ENCODE assay signal across 27 mouse cellular contexts in genomic region chr4:41329481-41329880, GRCm38 (mm10). TPM values are rescaled to one million over a fixed set of nuclear protein-coding genes. Genes with fewer than 3 reads are reported as not detected.
DNase-seq lines count a peak whose midpoint lies in the region; ATAC-seq and TF ChIP-seq lines count a peak whose summit lies in the region.
"Had no signal": no experiment of that assay in that cellular context is flagged by ENCODE, and none has a peak within 500 bp of the region (broad histone marks: within the 10 kb centered on the region; RNA-seq: fewer than 3 reads in every experiment).

No protein-coding gene starts in this region.

- H3K27ac ChIP-seq in liver, embryonic 12.5 days, result peak overlapping the region; percentile 94; the same call in 1 of the 2 replicates
- H3K27ac ChIP-seq in liver, postnatal 0 days (ENCODE audit: low read depth), result peak overlapping the region; percentile 26; the same call in 1 of the 2 replicates
- no peak overlapping the region for H3K27ac ChIP-seq in midbrain, postnatal 0 days (ENCODE audit: low read depth, low read length)
- H3K27ac ChIP-seq in hindbrain, embryonic 16.5 days (ENCODE audit: low read depth, low read length), result no peak overlapping the region
- H3K27ac ChIP-seq: embryonic facial prominence, embryonic 10.5 days; embryonic facial prominence, embryonic 13.5 days; forebrain, embryonic 12.5 days; forebrain, embryonic 15.5 days; heart, adult 2 months; heart, embryonic 10.5 days; heart, embryonic 13.5 days; hindbrain, embryonic 14.5 days had no signal

- TF ChIP-seq EP300 in liver, postnatal 0 days (IDR thresholded peaks at IDR 0.05; ENCODE audit: low read depth), result no peak

- WGBS in liver, embryonic 12.5 days (ENCODE audit: insufficient replicate concordance), result 61% methylated on average over 4 of the region's 4 CpGs
- 70% methylated on average over 4 of the region's 4 CpGs for WGBS in liver, postnatal 0 days (ENCODE audit: insufficient replicate concordance)
- 40% methylated on average over 4 of the region's 4 CpGs for WGBS in midbrain, postnatal 0 days
- 36% methylated on average over 4 of the region's 4 CpGs for WGBS in hindbrain, embryonic 16.5 days

- peaks cover 43% of the 10 kb centered on the region for H3K4me1 ChIP-seq in liver, embryonic 12.5 days
- H3K4me1 ChIP-seq in E14TG2a.4 (replicated peaks; ENCODE audit: low read depth, low read length), result peaks cover 62% of the 10 kb centered on the region
- peaks cover 33% of the 10 kb centered on the region for H3K4me1 ChIP-seq in liver, postnatal 0 days (ENCODE audit: insufficient read depth)
- no peaks in the 10 kb centered on the region for H3K4me1 ChIP-seq in midbrain, postnatal 0 days (ENCODE audit: insufficient read depth, low read length)
- no peaks in the 10 kb centered on the region for H3K4me1 ChIP-seq in hindbrain, embryonic 16.5 days (ENCODE audit: control insufficient read depth, insufficient read depth, low read depth, low read length)
- H3K4me1 ChIP-seq: embryonic facial prominence, embryonic 10.5 days; embryonic facial prominence, embryonic 13.5 days; forebrain, embryonic 12.5 days; forebrain, embryonic 15.5 days; heart, embryonic 13.5 days had no signal

- no peak overlapping the region for H3K4me3 ChIP-seq in liver, embryonic 12.5 days
- H3K4me3 ChIP-seq in E14TG2a.4 (replicated peaks; ENCODE audit: low read length), result 0 out of 2 replicates have a peak overlapping the region, but pooled peaks have one; percentile 7
- no peak overlapping the region for H3K4me3 ChIP-seq in liver, postnatal 0 days (ENCODE audit: low read depth, low read length)
- H3K4me3 ChIP-seq in midbrain, postnatal 0 days (ENCODE audit: low read depth, low read length), result no peak overlapping the region
- H3K4me3 ChIP-seq in hindbrain, embryonic 16.5 days (ENCODE audit: low read length), result no peak overlapping the region
- H3K4me3 ChIP-seq: embryonic facial prominence, embryonic 10.5 days; embryonic facial prominence, embryonic 13.5 days; erythroblast, embryonic 14.5 days; forebrain, embryonic 12.5 days; forebrain, embryonic 15.5 days; heart, adult 2 months; heart, embryonic 10.5 days; heart, embryonic 13.5 days had no signal

- no peaks in the 10 kb centered on the region for H3K36me3 ChIP-seq in liver, embryonic 12.5 days
- no peaks in the 10 kb centered on the region for H3K36me3 ChIP-seq in E14TG2a.4 (ENCODE audit: insufficient read depth, low read length)
- no peaks in the 10 kb centered on the region for H3K36me3 ChIP-seq in liver, postnatal 0 days (replicated peaks; ENCODE audit: insufficient read depth, low read length)
- H3K36me3 ChIP-seq in midbrain, postnatal 0 days (ENCODE audit: insufficient read depth, low read length), result no peaks in the 10 kb centered on the region
- H3K36me3 ChIP-seq in hindbrain, embryonic 16.5 days (ENCODE audit: control insufficient read depth, insufficient read depth, low read length), result no peaks in the 10 kb centered on the region
- H3K36me3 ChIP-seq: embryonic facial prominence, embryonic 10.5 days; embryonic facial prominence, embryonic 13.5 days; forebrain, embryonic 12.5 days; forebrain, embryonic 15.5 days; heart, embryonic 10.5 days; heart, embryonic 13.5 days had no signal

- no peak for ATAC-seq in liver, embryonic 12.5 days
- ATAC-seq in liver, postnatal 0 days, result no peak
- no peak for ATAC-seq in midbrain, postnatal 0 days (ENCODE audit: low FRiP score)
- no peak for ATAC-seq in hindbrain, embryonic 16.5 days
- ATAC-seq: forebrain, embryonic 15.5 days had no signal

- no peaks in the 10 kb centered on the region for H3K27me3 ChIP-seq in liver, embryonic 12.5 days (replicated peaks)
- H3K27me3 ChIP-seq in E14TG2a.4 (ENCODE audit: insufficient read depth, low read length), result no peaks in the 10 kb centered on the region
- no peaks in the 10 kb centered on the region for H3K27me3 ChIP-seq in liver, postnatal 0 days (ENCODE audit: insufficient read depth, low read length)
- no peaks in the 10 kb centered on the region for H3K27me3 ChIP-seq in midbrain, postnatal 0 days (ENCODE audit: insufficient read depth, low read length)
- no peaks in the 10 kb centered on the region for H3K27me3 ChIP-seq in hindbrain, embryonic 16.5 days (replicated peaks; ENCODE audit: control insufficient read depth, insufficient read depth, low read length)
- H3K27me3 ChIP-seq: embryonic facial prominence, embryonic 13.5 days; forebrain, embryonic 12.5 days; forebrain, embryonic 15.5 days; heart, embryonic 13.5 days had no signal

- no peak for DNase-seq in liver
- peak; percentile 98 for DNase-seq in R1 (ENCODE audit: low read depth, low spot score)
- no peak for DNase-seq in liver, postnatal 0 days
- DNase-seq in midbrain, postnatal 0 days (ENCODE audit: low spot score), result no peak
- DNase-seq: adrenal gland, adult 8-10 months; adrenal gland, postnatal 25 days; cerebellum, adult 11-12 months; cerebellum, adult 8-10 months; cerebellum, postnatal 10 days; cerebellum, postnatal 36 days; embryo, embryonic 11 days; gastrocnemius, postnatal 10 days; gastrocnemius, postnatal 36 days; heart, adult 2 months; heart, postnatal 14 days; heart, postnatal 4 days had no signal

- H3K9ac ChIP-seq in liver, embryonic 12.5 days, result no peak overlapping the region
- no peak overlapping the region for H3K9ac ChIP-seq in liver, postnatal 0 days (replicated peaks)
- no peak overlapping the region for H3K9ac ChIP-seq in midbrain, postnatal 0 days (replicated peaks; ENCODE audit: low read length, poor library complexity, severe bottlenecking)
- no peak overlapping the region for H3K9ac ChIP-seq in hindbrain, embryonic 16.5 days (ENCODE audit: low read depth, low read length)
- H3K9ac ChIP-seq: embryonic facial prominence, embryonic 13.5 days; forebrain, embryonic 12.5 days; forebrain, embryonic 15.5 days; heart, embryonic 13.5 days; hindbrain, embryonic 14.5 days had no signal

- no peak overlapping the region for H3K4me2 ChIP-seq in liver, embryonic 12.5 days
- H3K4me2 ChIP-seq in liver, postnatal 0 days (ENCODE audit: low read depth, low read length), result no peak overlapping the region
- no peak overlapping the region for H3K4me2 ChIP-seq in midbrain, postnatal 0 days (ENCODE audit: low read depth, low read length, poor library complexity, severe bottlenecking)
- no peak overlapping the region for H3K4me2 ChIP-seq in hindbrain, embryonic 16.5 days (ENCODE audit: low read length)
- H3K4me2 ChIP-seq: embryonic facial prominence, embryonic 13.5 days; forebrain, embryonic 12.5 days; forebrain, embryonic 15.5 days; heart, embryonic 13.5 days; hindbrain, embryonic 14.5 days had no signal

- TF ChIP-seq CTCF in E14TG2a.4 (conservative IDR thresholded peaks at IDR 0.05; ENCODE audit: low read length), result no peak
- TF ChIP-seq CTCF in liver, postnatal 0 days (IDR thresholded peaks at IDR 0.05; ENCODE audit: low read depth), result no peak
- TF ChIP-seq CTCF in midbrain, postnatal 0 days (IDR thresholded peaks at IDR 0.05), result no peak

- no peaks in the 10 kb centered on the region for H3K9me3 ChIP-seq in liver, embryonic 12.5 days (replicated peaks)
- no peaks in the 10 kb centered on the region for H3K9me3 ChIP-seq in E14TG2a.4 (ENCODE audit: low read length)
- H3K9me3 ChIP-seq in liver, postnatal 0 days (ENCODE audit: low read length), result no peaks in the 10 kb centered on the region
- H3K9me3 ChIP-seq in midbrain, postnatal 0 days (ENCODE audit: low read length), result no peaks in the 10 kb centered on the region
- no peaks in the 10 kb centered on the region for H3K9me3 ChIP-seq in hindbrain, embryonic 16.5 days (ENCODE audit: control insufficient read depth, low read length)
- H3K9me3 ChIP-seq: embryonic facial prominence, embryonic 10.5 days; embryonic facial prominence, embryonic 13.5 days; forebrain, embryonic 12.5 days; forebrain, embryonic 15.5 days; heart, embryonic 10.5 days; heart, embryonic 13.5 days had no signal

RNA-seq across cellular contexts. Expression of gene Dcaf12, which starts 14.8 kb away (rescaled TPM):
- 61.4 and 64.5 TPM in 2 replicates for polyA plus RNA-seq in liver, embryonic 12.5 days (2016; fragmentation: Nextera tagmentation; extraction: Ambion mirVana)
- polyA plus RNA-seq in liver, postnatal 0 days (2015; fragmentation: Nextera tagmentation; extraction: Ambion mirVana), result 35.8 and 39.6 TPM in 2 replicates
- 61.2 and 65.8 TPM in 2 replicates for total RNA-seq in midbrain, postnatal 0 days (2014; rRNA removed)
- 52.6 and 53.2 TPM in 2 replicates for polyA plus RNA-seq in midbrain, postnatal 0 days (2015; fragmentation: Nextera tagmentation; extraction: Ambion mirVana)
- 75.5 and 81.4 TPM in 2 replicates for polyA plus RNA-seq in hindbrain, embryonic 16.5 days (2015; fragmentation: Nextera tagmentation; extraction: Ambion mirVana)

RNA-seq across cellular contexts. Expression of gene Ubap1, which starts 19.3 kb away (rescaled TPM):
- 28.3 and 28.5 TPM in 2 replicates for polyA plus RNA-seq in liver, embryonic 12.5 days (2016; fragmentation: Nextera tagmentation; extraction: Ambion mirVana)
- polyA plus RNA-seq in liver, postnatal 0 days (2015; fragmentation: Nextera tagmentation; extraction: Ambion mirVana), result 25.6 and 28.6 TPM in 2 replicates
- 35.0 and 42.1 TPM in 2 replicates for total RNA-seq in midbrain, postnatal 0 days (2014; rRNA removed)
- 55.1 and 58.8 TPM in 2 replicates for polyA plus RNA-seq in midbrain, postnatal 0 days (2015; fragmentation: Nextera tagmentation; extraction: Ambion mirVana)
- polyA plus RNA-seq in hindbrain, embryonic 16.5 days (2015; fragmentation: Nextera tagmentation; extraction: Ambion mirVana), result 64.3 and 69.4 TPM in 2 replicates

RNA-seq across cellular contexts. Expression of gene Ubap2, which starts 54.5 kb away (rescaled TPM):
- 48.7 and 50.2 TPM in 2 replicates for polyA plus RNA-seq in liver, embryonic 12.5 days (2016; fragmentation: Nextera tagmentation; extraction: Ambion mirVana)
- polyA plus RNA-seq in liver, postnatal 0 days (2015; fragmentation: Nextera tagmentation; extraction: Ambion mirVana), result 8.3 and 10.8 TPM in 2 replicates
- 19.1 and 36.1 TPM in 2 replicates for total RNA-seq in midbrain, postnatal 0 days (2014; rRNA removed)
- 36.2 and 38.5 TPM in 2 replicates for polyA plus RNA-seq in midbrain, postnatal 0 days (2015; fragmentation: Nextera tagmentation; extraction: Ambion mirVana)
- polyA plus RNA-seq in hindbrain, embryonic 16.5 days (2015; fragmentation: Nextera tagmentation; extraction: Ambion mirVana), result 50.1 and 60.2 TPM in 2 replicates

Comparison
In these comparisons a context has a peak if more than half of its experiments do, and no peak if none do; other contexts are left out.
1. H3K27ac ChIP-seq: peak in liver, embryonic 12.5 days (single experiment) and liver, postnatal 0 days (single experiment); none in midbrain, postnatal 0 days (single experiment) and hindbrain, embryonic 16.5 days (single experiment).